Mouse (Mus musculus) midbrain, embryonic 11.5 days (tissue): ENCODE data around the gene Ralgps1. TPM values are rescaled to one million over a fixed set of nuclear protein-coding genes. Genes with fewer than 3 reads are reported as not detected.

Experiments used
- ATAC-seq: fragments of 200-750 bp; cut with Nextera tagmentation; 2 replicates; pipeline ENCODE4 v1.8.0; 2017; ENCODE audit warnings: moderate TSS enrichment, moderate library complexity; ENCODE audit not compliant: low FRiP score
- DNase-seq: peaks from one replicate; pipeline ENCODE4 v3.0.0; 2015; ENCODE audit warnings: low spot score; ENCODE audit errors: missing footprints
- H3K27ac ChIP-seq: fragments of 300-500 bp; sonication (generic); 2 replicates; pipeline ENCODE4 v1.5.1; 2014; ENCODE audit warnings: low read depth, low read length
- H3K27me3 ChIP-seq: fragments of 300-500 bp; sonication (generic); 2 replicates; pipeline ENCODE4 v1.6.1; 2014; ENCODE audit warnings: mild to moderate bottlenecking, low read length, moderate library complexity, mixed read lengths; ENCODE audit not compliant: control insufficient read depth, insufficient read depth
- H3K36me3 ChIP-seq: fragments of 300-500 bp; sonication (generic); 2 replicates; pipeline ENCODE4 v1.6.1; 2014; ENCODE audit warnings: mild to moderate bottlenecking, low read length, moderate library complexity, mixed read lengths; ENCODE audit not compliant: control insufficient read depth, insufficient read depth
- H3K4me1 ChIP-seq: fragments of 300-500 bp; sonication (generic); 2 replicates; pipeline ENCODE4 v1.6.1; 2014; ENCODE audit warnings: low read length; ENCODE audit not compliant: control insufficient read depth, insufficient read depth
- H3K4me2 ChIP-seq: fragments of 300-500 bp; sonication (generic); 2 replicates; pipeline ENCODE4 v1.6.1; 2014; ENCODE audit warnings: mild to moderate bottlenecking, moderate library complexity
- H3K4me3 ChIP-seq: fragments of 300-500 bp; sonication (generic); 2 replicates; pipeline ENCODE4 v1.5.1; 2014; ENCODE audit warnings: low read depth, low read length
- H3K9ac ChIP-seq: fragments of 300-500 bp; sonication (generic); 2 replicates; pipeline ENCODE4 v1.6.1; 2014; ENCODE audit warnings: low read length
- H3K9me3 ChIP-seq: fragments of 300-500 bp; sonication (generic); 2 replicates; pipeline ENCODE4 v1.6.1; 2016; ENCODE audit warnings: low read length; ENCODE audit not compliant: control insufficient read depth
- WGBS: fragments of 180-500 bp; shearing (Covaris S2); extraction: QIAGEN DNeasy Blood & Tissue Kit; methylation state at CpG from one replicate; pipeline ENCODE4 v1.1.7; 2014; 5-methylcytosine and 5-hydroxymethylcytosine counted together
- polyA plus RNA-seq: library from polyadenylated mRNA; unstranded; fragments of >200 nt; fragmentation: Nextera tagmentation; extraction: Ambion mirVana; gene quantifications from 2 replicates; pipeline ENCODE4 v1.2.1, GENCODE M21; 2014

The Ralgps1 gene
- polyA plus RNA-seq, 1 experiment from 2014 or later, result 13.8 TPM

DNA sequence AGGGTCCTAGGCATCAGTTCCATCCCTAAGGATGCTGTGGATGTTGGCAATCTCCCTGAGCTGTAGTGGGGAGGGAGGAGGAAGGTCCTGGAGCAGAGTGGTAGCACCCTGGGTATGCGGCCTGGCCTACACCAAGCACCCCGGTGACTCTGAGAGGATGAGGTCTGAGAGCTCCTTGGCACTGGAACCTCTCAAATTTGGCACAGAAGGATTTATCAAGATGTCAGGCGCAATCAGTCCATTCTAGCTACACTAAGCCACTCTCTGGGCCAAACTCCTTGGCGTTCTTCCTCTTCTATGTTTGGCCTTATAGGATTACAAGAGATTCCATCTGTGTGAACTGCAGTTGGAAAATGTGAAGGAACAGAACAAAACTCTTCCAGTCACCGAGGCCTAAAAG, 82.4 kb downstream of the Ralgps1 start:
- Histone ChIP-seq H3K9me3 (no peaks in the 10 kb centered on the region), H3K4me1 (no peaks in the 10 kb centered on the region), H3K9ac (no peak overlapping the region), H3K4me2 (no peak overlapping the region), H3K4me3 (no peak overlapping the region), H3K27me3 (no peaks in the 10 kb centered on the region), H3K36me3 (no peaks in the 10 kb centered on the region), H3K27ac (no peak overlapping the region)
- WGBS, result 91% methylated on average over 5 of the region's 5 CpGs
- DNase-seq (no peak), ATAC-seq (no peak)

DNA sequence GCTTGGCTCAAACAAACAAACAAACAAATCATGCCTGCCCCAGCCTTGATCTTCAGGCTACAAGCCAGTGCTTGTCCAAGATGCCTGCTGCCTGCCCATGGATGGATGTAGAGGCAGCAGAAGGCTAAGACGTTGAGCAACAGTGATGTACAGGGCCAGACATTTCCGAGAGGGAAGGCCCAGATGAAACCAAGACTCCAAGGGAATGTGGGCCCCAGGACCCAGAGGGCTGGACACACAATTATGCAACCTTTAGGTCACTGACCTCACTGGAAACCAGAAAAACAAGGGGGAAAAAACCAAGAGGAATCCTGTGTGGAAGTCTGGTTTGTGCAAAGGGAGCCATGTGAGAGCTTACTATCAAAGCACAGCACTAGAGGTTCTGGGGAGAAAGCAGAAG, 87.6 kb downstream of the Ralgps1 start:
- H3K9me3 ChIP-seq, result no peaks in the 10 kb centered on the region
- no peaks in the 10 kb centered on the region for H3K27me3 ChIP-seq
- WGBS, result 81% methylated on average over 2 of the region's 2 CpGs
- no peak overlapping the region for H3K27ac ChIP-seq
- ATAC-seq, result no peak
- no peaks in the 10 kb centered on the region for H3K4me1 ChIP-seq
- no peak for DNase-seq
- no peak overlapping the region for H3K4me3 ChIP-seq
- H3K9ac ChIP-seq, result no peak overlapping the region
- H3K36me3 ChIP-seq, result no peaks in the 10 kb centered on the region
- no peak overlapping the region for H3K4me2 ChIP-seq

- ATAC-seq, result no peak
- 76% methylated on average over 4 of the region's 4 CpGs for WGBS
Measured at GRCm38 (mm10) chr2:33282877-33283276, 88.4 kb downstream of the Ralgps1 start.

GRCm38 (mm10) chr2:33281807-33282206, 89.5 kb downstream of the Ralgps1 start:
- WGBS, result 92% methylated on average over 5 of the region's 5 CpGs
- H3K9me3 ChIP-seq, result no peaks in the 10 kb centered on the region
- no peaks in the 10 kb centered on the region for H3K27me3 ChIP-seq
- no peak for ATAC-seq
- H3K4me2 ChIP-seq, result no peak overlapping the region
- no peak overlapping the region for H3K27ac ChIP-seq
- DNase-seq, result no peak
- H3K9ac ChIP-seq, result no peak overlapping the region
- no peaks in the 10 kb centered on the region for H3K4me1 ChIP-seq
- no peak overlapping the region for H3K4me3 ChIP-seq
- no peaks in the 10 kb centered on the region for H3K36me3 ChIP-seq

More at GRCm38 (mm10) chr2:33282877-33283276, 88.4 kb downstream of the Ralgps1 start:
- H3K4me3 ChIP-seq, result no peak overlapping the region
- H3K27me3 ChIP-seq, result no peaks in the 10 kb centered on the region
- no peak overlapping the region for H3K4me2 ChIP-seq
- H3K9ac ChIP-seq, result no peak overlapping the region
- H3K27ac ChIP-seq, result no peak overlapping the region
- no peaks in the 10 kb centered on the region for H3K4me1 ChIP-seq
- H3K9me3 ChIP-seq, result no peaks in the 10 kb centered on the region
- no peak for DNase-seq
- H3K36me3 ChIP-seq, result no peaks in the 10 kb centered on the region

DNA sequence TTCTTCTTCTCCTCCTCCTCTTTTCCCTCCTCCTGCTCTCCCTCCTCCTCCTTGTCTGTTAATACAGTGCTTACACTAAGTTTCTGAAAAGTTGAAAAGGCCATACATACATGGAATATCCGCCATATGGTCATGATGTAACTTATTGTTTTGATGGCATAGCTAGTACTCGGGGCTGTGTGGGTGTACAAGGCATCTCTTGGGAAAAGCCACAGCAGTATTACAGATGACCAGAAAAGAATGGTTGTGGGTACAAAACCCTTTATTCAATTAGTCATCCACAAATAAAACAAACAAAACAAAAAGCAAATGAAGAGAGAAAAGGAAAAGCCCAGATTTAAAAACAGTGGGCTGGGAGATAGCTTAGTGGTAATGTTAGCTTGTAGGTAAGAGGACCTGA, 90.8 kb downstream of the Ralgps1 start:
- WGBS, result 84% methylated on average over 2 of the region's 2 CpGs
- H3K9ac ChIP-seq, result no peak overlapping the region
- no peaks in the 10 kb centered on the region for H3K4me1 ChIP-seq
- no peaks in the 10 kb centered on the region for H3K36me3 ChIP-seq
- peak; percentile 69 for DNase-seq
- no peaks in the 10 kb centered on the region for H3K27me3 ChIP-seq
- H3K4me2 ChIP-seq, result no peak overlapping the region
- H3K4me3 ChIP-seq, result no peak overlapping the region
- no peak for ATAC-seq
- H3K9me3 ChIP-seq, result no peaks in the 10 kb centered on the region
- H3K27ac ChIP-seq, result no peak overlapping the region

- DNase-seq (no peak), ATAC-seq (no peak)
- Histone ChIP-seq H3K4me2 (no peak overlapping the region), H3K36me3 (no peaks in the 10 kb centered on the region), H3K9me3 (no peaks in the 10 kb centered on the region), H3K9ac (no peak overlapping the region), H3K4me3 (no peak overlapping the region), H3K27ac (no peak overlapping the region), H3K4me1 (no peaks in the 10 kb centered on the region), H3K27me3 (no peaks in the 10 kb centered on the region)
- WGBS, result 86% methylated on average over 10 of the region's 10 CpGs
Measured at GRCm38 (mm10) chr2:33279758-33280157, 91.5 kb downstream of the Ralgps1 start.

DNA sequence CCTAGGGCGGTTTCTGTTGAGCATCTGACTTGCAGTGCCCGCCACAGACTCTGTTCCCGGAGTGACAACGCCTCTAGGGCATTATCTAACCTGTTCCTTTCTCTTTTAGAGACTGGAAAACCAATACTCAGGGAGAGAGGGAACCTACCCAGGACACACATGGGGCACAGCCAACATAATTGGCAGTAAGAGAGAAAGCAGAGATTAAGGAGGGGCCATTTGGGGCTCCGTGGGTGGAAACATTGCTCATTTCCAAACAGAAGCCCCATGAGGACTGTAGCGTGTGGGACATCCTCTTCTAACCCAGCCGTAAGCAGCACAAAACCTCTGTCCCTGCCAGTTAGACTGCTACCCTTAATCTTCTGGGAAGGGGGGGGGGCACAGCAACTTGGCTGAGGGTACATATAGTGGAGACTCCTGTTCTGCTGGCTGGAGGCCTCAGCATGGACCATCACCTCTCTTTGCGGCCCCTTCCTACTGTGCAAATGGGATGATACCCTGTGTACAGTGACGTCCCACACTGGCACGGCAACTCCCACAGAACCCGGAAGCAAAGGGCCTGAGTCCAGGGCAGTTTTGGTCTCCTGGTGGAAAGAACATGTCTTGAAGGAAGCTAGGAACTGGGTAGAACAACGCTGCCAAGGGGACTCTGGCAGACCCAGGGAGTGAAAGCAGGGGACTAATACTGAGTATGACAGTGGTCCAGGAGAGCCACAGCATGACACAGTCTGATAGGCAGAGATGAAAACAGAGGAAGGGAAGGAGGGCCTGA, 96.4 kb downstream of the Ralgps1 start:
- WGBS, result 91% methylated on average over 12 of the region's 12 CpGs
- Histone ChIP-seq H3K4me3 (no peak overlapping the region), H3K9ac (no peak overlapping the region), H3K36me3 (no peaks in the 10 kb centered on the region), H3K27ac (no peak overlapping the region), H3K4me2 (no peak overlapping the region), H3K9me3 (no peaks in the 10 kb centered on the region), H3K27me3 (no peaks in the 10 kb centered on the region), H3K4me1 (no peaks in the 10 kb centered on the region)
- DNase-seq (no peak), ATAC-seq (no peak)

- no peak overlapping the region for H3K9ac ChIP-seq
- no peak overlapping the region for H3K4me2 ChIP-seq
- ATAC-seq, result no peak
- H3K27me3 ChIP-seq, result no peaks in the 10 kb centered on the region
- H3K4me1 ChIP-seq, result no peaks in the 10 kb centered on the region
- H3K4me3 ChIP-seq, result no peak overlapping the region
- WGBS, result 85% methylated on average over 4 of the region's 4 CpGs
- no peaks in the 10 kb centered on the region for H3K9me3 ChIP-seq
- H3K27ac ChIP-seq, result no peak overlapping the region
- no peaks in the 10 kb centered on the region for H3K36me3 ChIP-seq
- no peak for DNase-seq
Measured at GRCm38 (mm10) chr2:33272665-33273439, 98.4 kb downstream of the Ralgps1 start.

GRCm38 (mm10) chr2:33271511-33271910, 99.8 kb downstream of the Ralgps1 start:
- no peak overlapping the region for H3K4me3 ChIP-seq
- H3K36me3 ChIP-seq, result no peaks in the 10 kb centered on the region
- 73% methylated on average over 1 of the region's 1 CpGs for WGBS
- H3K4me2 ChIP-seq, result no peak overlapping the region
- no peak for DNase-seq
- ATAC-seq, result no peak
- no peaks in the 10 kb centered on the region for H3K9me3 ChIP-seq
- H3K9ac ChIP-seq, result no peak overlapping the region
- no peak overlapping the region for H3K27ac ChIP-seq
- H3K27me3 ChIP-seq, result no peaks in the 10 kb centered on the region
- H3K4me1 ChIP-seq, result no peaks in the 10 kb centered on the region
